Mouse (Mus musculus) CH12.LX (cell line): ENCODE data around the gene B4galnt3. TPM values are rescaled to one million over a fixed set of nuclear protein-coding genes. Genes with fewer than 3 reads are reported as not detected.

ENCODE experiments used
- DNase-seq: peaks from one replicate; pipeline ENCODE4 v3.0.0-alpha.2; 2013; ENCODE audit errors: extremely low read depth
- H3K27ac ChIP-seq: 2 replicates; pipeline ENCODE4 v1.5.1; 2012; ENCODE audit warnings: low read depth, mild to moderate bottlenecking, control low read depth, moderate library complexity; ENCODE audit not compliant: insufficient read depth
- H3K27me3 ChIP-seq: replicated peaks from 2 replicates; pipeline ENCODE3; 2012; ENCODE audit warnings: inconsistent platforms
- H3K36me3 ChIP-seq, 2 experiments: replicated peaks in 1 of 2; 2 replicates each; pipeline versions ENCODE3 to v1.6.1; 2012; ENCODE audit warnings: inconsistent platforms in 1 of 2, low read length in 1 of 2, mild to moderate bottlenecking in 1 of 2, mixed read lengths in 1 of 2, moderate library complexity in 1 of 2; ENCODE audit not compliant: control insufficient read depth in 1 of 2, insufficient read depth in 1 of 2
- H3K4me1 ChIP-seq, 2 experiments: 2 replicates each; pipeline ENCODE4 v1.6.1; 2012; ENCODE audit warnings: inconsistent platforms in 1 of 2, moderate library complexity in 1 of 2; ENCODE audit not compliant: insufficient read depth in 2 of 2, control insufficient read depth in 1 of 2
- H3K4me2 ChIP-seq: 2 replicates; pipeline ENCODE4 v1.6.1; 2012; ENCODE audit warnings: low read depth, mild to moderate bottlenecking, control low read depth; ENCODE audit not compliant: poor library complexity, insufficient read depth, severe bottlenecking
- H3K4me3 ChIP-seq, 3 experiments: fragments of 150-350 bp in 1 of 3; sonication (generic) in 1 of 3; replicated peaks in 1 of 3; 2 replicates each; pipeline versions ENCODE3 to v1.5.1; 2011 to 2012; ENCODE audit warnings: low read depth in 2 of 3, low read length in 2 of 3, mild to moderate bottlenecking in 2 of 3, moderate library complexity in 2 of 3, control low read depth in 1 of 3, improper control_type of control experiment in 1 of 3, inconsistent platforms in 1 of 3, mixed read lengths in 1 of 3; ENCODE audit not compliant: poor library complexity in 1 of 3
- H3K79me2 ChIP-seq: replicated peaks from 2 replicates; pipeline ENCODE4 v1.6.1; 2012; ENCODE audit warnings: mild to moderate bottlenecking, moderate library complexity; ENCODE audit not compliant: control insufficient read depth, poor library complexity, insufficient read depth, severe bottlenecking; ENCODE audit errors: extremely low read depth
- H3K9ac ChIP-seq: 2 replicates; pipeline ENCODE4 v1.6.1; 2012; ENCODE audit warnings: low read depth, mild to moderate bottlenecking, control low read depth, moderate library complexity; ENCODE audit not compliant: insufficient read depth
- H3K9me3 ChIP-seq: replicated peaks from 2 replicates; pipeline ENCODE3; 2012; ENCODE audit warnings: low read length, inconsistent platforms, mixed read lengths
- CHD1 ChIP-seq: IDR thresholded peaks from 2 replicates; pipeline ENCODE4 v1.6.1; 2012; ENCODE audit warnings: low read depth, low read length, improper control_type of control experiment, inconsistent platforms
- CHD2 ChIP-seq: IDR thresholded peaks from 2 replicates; pipeline ENCODE4 v1.6.1; 2011; ENCODE audit warnings: low read length, improper control_type of control experiment
- ELF1 ChIP-seq: IDR thresholded peaks from 2 replicates; pipeline ENCODE4 v1.6.1; 2014; ENCODE audit warnings: low read depth, mild to moderate bottlenecking, inconsistent platforms, low read length, improper control_type of control experiment
- EP300 ChIP-seq: IDR thresholded peaks from 2 replicates; pipeline ENCODE4 v1.6.1; 2011; ENCODE audit warnings: low read length, improper control_type of control experiment
- ETS1 ChIP-seq: conservative IDR thresholded peaks from 2 replicates; pipeline ENCODE4 v1.6.1; 2012; ENCODE audit warnings: low read depth, mild to moderate bottlenecking, inconsistent platforms, low read length, improper control_type of control experiment, moderate library complexity
- GABPA ChIP-seq: IDR thresholded peaks from 2 replicates; pipeline ENCODE4 v1.6.1; 2012; ENCODE audit warnings: low read depth, low read length, improper control_type of control experiment, inconsistent platforms; ENCODE audit not compliant: insufficient replicate concordance
- IRF4 ChIP-seq: IDR thresholded peaks from 2 replicates; pipeline ENCODE4 v1.6.1; 2014; ENCODE audit warnings: low read depth, mild to moderate bottlenecking, inconsistent platforms, low read length, improper control_type of control experiment
- JUN ChIP-seq: IDR thresholded peaks from 2 replicates; pipeline ENCODE4 v1.6.1; 2011; ENCODE audit warnings: low read depth, mild to moderate bottlenecking, low read length, improper control_type of control experiment, moderate library complexity; ENCODE audit not compliant: insufficient read depth
- NELFE ChIP-seq: IDR thresholded peaks from 2 replicates; pipeline ENCODE4 v1.6.1; 2011; ENCODE audit warnings: low read depth, low read length, improper control_type of control experiment
- NRF1 ChIP-seq: IDR thresholded peaks from 2 replicates; pipeline ENCODE4 v1.6.1; 2014; ENCODE audit warnings: low read depth, mild to moderate bottlenecking, inconsistent platforms, low read length, improper control_type of control experiment, moderate library complexity
- RAD21 ChIP-seq: IDR thresholded peaks from 2 replicates; pipeline ENCODE4 v1.6.1; 2011; ENCODE audit warnings: low read depth, mild to moderate bottlenecking, low read length, improper control_type of control experiment, moderate library complexity
- UBTF ChIP-seq: IDR thresholded peaks from 2 replicates; pipeline ENCODE4 v1.6.1; 2012; ENCODE audit warnings: low read depth, mild to moderate bottlenecking, inconsistent platforms, low read length, improper control_type of control experiment, moderate library complexity
- ZKSCAN1 ChIP-seq: IDR thresholded peaks from 2 replicates; pipeline ENCODE4 v1.6.1; 2012; ENCODE audit warnings: low read depth, inconsistent platforms, low read length, improper control_type of control experiment, borderline replicate concordance
- ZMIZ1 ChIP-seq: IDR thresholded peaks from 2 replicates; pipeline ENCODE4 v1.6.1; 2012; ENCODE audit warnings: low read depth, mild to moderate bottlenecking, inconsistent platforms, low read length, improper control_type of control experiment
- dilution Hi-C: fragments of 300-500 bp; cut with MboI; formaldehyde crosslinking; loops from 2 replicates; pipeline ENCODE4 v1.14.3; 2020; ENCODE audit warnings: low sequenced_read_pairs; ENCODE audit not compliant: extremely low pct_unique_long_range_greater_than_20kb, extremely low pct_ligation_motif_present
- in situ Hi-C: fragments of 300-500 bp; cut with MboI; formaldehyde crosslinking; loops from 3 replicates; pipeline ENCODE4 v1.14.3; 2019; ENCODE audit warnings: low sequenced_read_pairs, low pct_ligation_motif_present, low pct_unique_long_range_greater_than_20kb, mixed read lengths
- polyA plus RNA-seq: library from polyadenylated mRNA; unstranded; fragments of >175 nt; gene quantifications from 2 replicates; pipeline ENCODE4 v1.2.1, GENCODE M21; 2012; ENCODE audit warnings: low read depth; ENCODE audit not compliant: insufficient read length
- total RNA-seq, 2 experiments: library from RNA; depleted of rRNA; stranded (reverse); fragments of 300-350 nt in 1 of 2; fragments of >200 nt in 1 of 2; gene quantifications; 2 replicates each; pipeline ENCODE4 v1.2.3; 2012 to 2014

The B4galnt3 gene
- total and polyA plus RNA-seq, 3 experiments = 0.21 to 0.47 (median 0.44) TPM

DNA sequence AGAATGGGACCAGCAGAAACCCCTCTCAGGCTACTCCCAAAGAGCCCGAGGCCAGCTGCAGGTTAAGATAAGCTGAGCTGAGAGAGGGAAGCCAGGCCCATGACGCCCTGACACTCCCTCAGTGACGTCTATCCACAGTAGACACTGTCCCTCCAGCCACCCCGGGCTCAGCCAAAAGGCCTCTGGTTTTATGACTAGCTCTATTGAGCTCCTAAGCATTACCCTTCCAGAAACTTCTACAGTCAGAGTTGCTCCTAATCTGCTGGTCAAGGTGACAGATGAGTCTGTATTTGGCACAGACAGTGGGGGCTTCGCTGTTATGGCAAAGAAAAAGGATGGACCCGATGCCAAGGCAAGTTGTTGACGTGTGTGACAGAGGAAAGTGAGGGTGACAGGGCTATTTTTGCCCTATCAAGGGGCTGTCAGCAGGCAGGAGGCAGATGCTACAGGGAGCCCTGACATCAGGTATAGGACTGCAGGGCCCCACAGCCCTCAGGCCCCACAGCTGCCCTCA lies 119.7 kb downstream of the B4galnt3 start:
- DNase-seq = no peak
- H3K4me1 ChIP-seq = peaks cover 6 to 23% of the 10 kb centered on the region in 2 experiments
- no peaks in the 10 kb centered on the region for H3K9me3 ChIP-seq
- in situ Hi-C loops = no loop called here
- no peak overlapping the region for H3K27ac ChIP-seq
- no peak overlapping the region for H3K4me2 ChIP-seq
- TF ChIP-seq CHD1 = no peak
- TF ChIP-seq ELF1 = no peak
- TF ChIP-seq ZKSCAN1 = no peak
- no peak for TF ChIP-seq JUN
- TF ChIP-seq ETS1 = no peak
- TF ChIP-seq IRF4 = no peak
- TF ChIP-seq CHD2 = no peak
- no peak overlapping the region for H3K4me3 ChIP-seq
- no peak overlapping the region for H3K9ac ChIP-seq
- no peaks in the 10 kb centered on the region for H3K36me3 ChIP-seq
- no peaks in the 10 kb centered on the region; the same call in 1 of the 2 replicates for H3K79me2 ChIP-seq
- H3K27me3 ChIP-seq = no peaks in the 10 kb centered on the region
- dilution Hi-C loops = no loop called here

DNA sequence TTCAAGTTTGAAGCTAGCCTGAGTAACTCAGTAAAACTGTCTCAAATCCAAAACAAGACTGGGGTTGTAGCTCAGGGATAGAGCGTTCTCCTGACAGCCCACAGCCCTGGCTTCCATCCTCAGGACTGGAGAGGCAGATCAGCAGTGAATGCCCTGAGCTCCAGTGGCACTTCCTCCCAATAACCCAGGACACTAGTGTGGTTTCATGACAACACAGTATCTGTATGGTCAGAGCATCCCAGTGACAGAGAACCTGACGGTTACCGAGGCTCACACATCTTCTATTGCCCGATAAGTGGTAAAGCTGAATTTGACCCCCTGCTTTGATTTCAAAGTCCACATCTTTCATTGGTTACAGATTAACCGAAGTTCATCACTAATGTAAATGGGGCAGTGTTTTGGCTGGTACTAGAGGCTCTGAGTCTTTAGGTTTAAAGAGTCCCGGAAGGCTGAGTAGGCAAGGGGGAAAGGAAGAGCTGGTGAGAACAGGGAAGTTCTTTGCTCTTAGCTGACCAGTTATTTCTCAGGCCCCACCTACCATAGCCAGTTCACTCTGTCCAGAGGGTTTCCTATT lies 120.2 kb downstream of the B4galnt3 start:
- Histone ChIP-seq H3K4me2 (no peak overlapping the region), H3K4me1 (peaks cover 2 to 18% of the 10 kb centered on the region in 2 experiments; a peak in 3 of 4 replicates), H3K9ac (no peak overlapping the region), H3K36me3 (no peaks in the 10 kb centered on the region), H3K79me2 (no peaks in the 10 kb centered on the region; the same call in 1 of the 2 replicates), H3K27ac (no peak overlapping the region), H3K27me3 (no peaks in the 10 kb centered on the region), H3K4me3 (no peak overlapping the region), H3K9me3 (no peaks in the 10 kb centered on the region)
- DNase-seq = no peak
- in situ Hi-C loops (no loop called here), dilution Hi-C loops (no loop called here)
- TF ChIP-seq GABPA (no peak), RAD21 (no peak), ELF1 (no peak)

DNA sequence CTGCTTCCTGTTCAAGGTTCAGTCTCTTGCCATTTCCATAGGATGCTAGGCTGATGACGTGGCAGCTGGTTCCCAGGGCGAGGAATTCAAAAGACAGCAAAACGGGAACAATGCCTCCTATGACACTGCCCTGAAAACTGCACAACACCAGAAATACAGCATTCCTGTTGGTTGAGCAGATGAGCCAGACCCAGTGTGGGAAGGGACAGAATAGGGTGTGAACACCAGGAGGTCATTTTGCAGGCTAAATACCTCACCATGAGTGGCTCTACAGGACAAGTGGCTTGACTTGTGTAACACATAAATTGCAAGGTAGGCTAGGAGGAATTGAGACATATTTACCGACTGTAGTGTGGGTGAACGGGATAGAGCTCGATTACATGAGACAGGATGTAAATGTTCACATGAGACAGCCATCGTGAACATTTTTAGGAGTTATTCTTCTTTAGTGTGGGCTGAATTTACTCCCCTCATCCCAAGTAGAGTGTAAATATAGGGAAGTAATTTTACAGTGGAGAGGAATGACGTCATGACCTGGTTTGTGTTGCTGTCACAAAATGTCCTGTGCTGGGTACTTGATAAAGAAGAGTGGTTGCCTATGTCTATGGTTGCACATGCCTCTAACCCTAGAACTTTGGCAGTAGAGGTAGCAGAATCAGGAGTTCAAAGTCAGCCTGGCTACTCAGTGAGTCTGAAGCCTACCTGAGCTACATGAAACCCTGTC lies 121.9 kb downstream of the B4galnt3 start:
- Histone ChIP-seq H3K27ac (no peak overlapping the region), H3K9ac (no peak overlapping the region), H3K36me3 (no peaks in the 10 kb centered on the region), H3K4me2 (no peak overlapping the region), H3K27me3 (no peaks in the 10 kb centered on the region), H3K79me2 (no peaks in the 10 kb centered on the region), H3K4me1 (peaks cover 2 to 14% of the 10 kb centered on the region in 2 experiments; a peak in 3 of 4 replicates), H3K4me3 (no peak overlapping the region), H3K9me3 (no peaks in the 10 kb centered on the region)
- dilution Hi-C loops = no loop called here
- no peak for DNase-seq
- in situ Hi-C loops = no loop called here
- TF ChIP-seq CHD2 (no peak), NELFE (no peak), EP300 (no peak), ETS1 (no peak), UBTF (no peak), ZMIZ1 (no peak), NRF1 (no peak)
